Mouse (Mus musculus) MEL (cell line): ENCODE results near the gene Jag2. TPM values are rescaled to one million over a fixed set of nuclear protein-coding genes. Genes with fewer than 3 reads are reported as not detected.
A peak's percentile ranks its signal among the peaks of the same experiment; 100 is the strongest.

ENCODE experiments used
- DNase-seq: peaks from one replicate; pipeline ENCODE4 v3.0.0; 2011; ENCODE audit warnings: low read depth, low spot score
- H3K27ac ChIP-seq: 2 replicates; pipeline ENCODE4 v1.5.1; 2012; ENCODE audit warnings: low read depth, mild to moderate bottlenecking, control low read depth, low read length, moderate library complexity; ENCODE audit not compliant: control insufficient read depth
- H3K27me3 ChIP-seq, 2 experiments: fragments of 150-350 bp in 1 of 2; sonication (generic) in 1 of 2; 2 replicates each; pipeline ENCODE4 v1.6.1; 2012; ENCODE audit warnings: low read length in 2 of 2, mild to moderate bottlenecking in 2 of 2, improper control_type of control experiment in 1 of 2, moderate library complexity in 1 of 2; ENCODE audit not compliant: insufficient read depth in 2 of 2, control insufficient read depth in 1 of 2
- H3K36me3 ChIP-seq, 2 experiments: 2 replicates each; pipeline ENCODE4 v1.6.1; 2012 to 2014; ENCODE audit warnings: low read length in 2 of 2, improper control_type of control experiment in 1 of 2, inconsistent platforms in 1 of 2, mild to moderate bottlenecking in 1 of 2; ENCODE audit not compliant: insufficient read depth in 2 of 2, control insufficient read depth in 1 of 2
- H3K4me1 ChIP-seq, 2 experiments: fragments of 150-350 bp in 1 of 2; sonication (generic) in 1 of 2; 2 replicates each; pipeline ENCODE4 v1.6.1; 2012; ENCODE audit warnings: low read length in 2 of 2, improper control_type of control experiment in 1 of 2, mild to moderate bottlenecking in 1 of 2; ENCODE audit not compliant: insufficient read depth in 2 of 2, control insufficient read depth in 1 of 2
- H3K4me3 ChIP-seq, 2 experiments: fragments of 150-350 bp in 1 of 2; sonication (generic) in 1 of 2; 2 replicates each; pipeline ENCODE4 v1.5.1; 2012; ENCODE audit warnings: low read depth in 2 of 2, low read length in 2 of 2, mild to moderate bottlenecking in 2 of 2, moderate library complexity in 2 of 2, control low read depth in 1 of 2, improper control_type of control experiment in 1 of 2; ENCODE audit not compliant: control insufficient read depth in 1 of 2, insufficient read depth in 1 of 2
- H3K79me2 ChIP-seq: 2 replicates; pipeline ENCODE4 v1.6.1; 2012; ENCODE audit warnings: mild to moderate bottlenecking, low read length, moderate library complexity; ENCODE audit not compliant: control insufficient read depth, poor library complexity, insufficient read depth
- H3K9ac ChIP-seq: 2 replicates; pipeline ENCODE4 v1.6.1; 2012; ENCODE audit warnings: low read depth, mild to moderate bottlenecking, control low read depth, low read length, moderate library complexity; ENCODE audit not compliant: control insufficient read depth, poor library complexity, severe bottlenecking
- H3K9me3 ChIP-seq: fragments of 150-350 bp; sonication (generic); replicated peaks from 2 replicates; pipeline ENCODE4 v1.6.1; 2012; ENCODE audit warnings: mild to moderate bottlenecking, low read length, improper control_type of control experiment, moderate library complexity; ENCODE audit not compliant: insufficient read depth
- CHD1 ChIP-seq: IDR thresholded peaks from 2 replicates; pipeline ENCODE4 v1.6.1; 2012; ENCODE audit warnings: low read depth, mild to moderate bottlenecking, inconsistent platforms, low read length, improper control_type of control experiment
- CHD2 ChIP-seq: IDR thresholded peaks from 2 replicates; pipeline ENCODE4 v1.6.1; 2011; ENCODE audit warnings: low read length, improper control_type of control experiment
- CTCF ChIP-seq, 3 experiments: IDR thresholded peaks in 2 of 3; conservative IDR thresholded peaks in 1 of 3; 2 replicates each; pipeline ENCODE4 v1.5.1; 2011 to 2012; ENCODE audit warnings: low read length in 3 of 3, low read depth in 2 of 3, mild to moderate bottlenecking in 2 of 3, improper control_type of control experiment in 1 of 3, inconsistent platforms in 1 of 3, mixed read lengths in 1 of 3, moderate library complexity in 1 of 3; ENCODE audit not compliant: control insufficient read depth in 1 of 3, insufficient read depth in 1 of 3, poor library complexity in 1 of 3, severe bottlenecking in 1 of 3
- GABPA ChIP-seq: IDR thresholded peaks from 2 replicates; pipeline ENCODE4 v1.6.1; 2012; ENCODE audit warnings: low read depth, mild to moderate bottlenecking, inconsistent platforms, low read length, improper control_type of control experiment, moderate library complexity
- GATA1 ChIP-seq: IDR thresholded peaks from 2 replicates; pipeline ENCODE4 v1.6.1; 2011; ENCODE audit warnings: low read depth, low read length, improper control_type of control experiment
- MAFK ChIP-seq: IDR thresholded peaks from 2 replicates; pipeline ENCODE4 v1.6.1; 2011; ENCODE audit warnings: low read depth, mild to moderate bottlenecking, low read length, improper control_type of control experiment, borderline replicate concordance
- MAX ChIP-seq: IDR thresholded peaks from 2 replicates; pipeline ENCODE4 v1.6.1; 2011; ENCODE audit warnings: low read length, improper control_type of control experiment
- MXI1 ChIP-seq: IDR thresholded peaks from 2 replicates; pipeline ENCODE4 v1.6.1; 2011; ENCODE audit warnings: mild to moderate bottlenecking, low read depth, low read length, improper control_type of control experiment
- MYC ChIP-seq: IDR thresholded peaks from 2 replicates; pipeline ENCODE4 v1.6.1; 2011; ENCODE audit warnings: low read depth, mild to moderate bottlenecking, low read length, improper control_type of control experiment, moderate library complexity
- POLR2A ChIP-seq, 2 experiments: IDR thresholded peaks; 2 replicates each; pipeline ENCODE4 v1.6.1; 2011 to 2012; ENCODE audit warnings: low read length in 2 of 2, mild to moderate bottlenecking in 2 of 2, control low read depth in 1 of 2, improper control_type of control experiment in 1 of 2, low read depth in 1 of 2, moderate library complexity in 1 of 2; ENCODE audit not compliant: control insufficient read depth in 1 of 2, insufficient read depth in 1 of 2, poor library complexity in 1 of 2
- POLR2AphosphoS2 ChIP-seq: IDR thresholded peaks from 2 replicates; pipeline ENCODE4 v1.6.1; 2011; ENCODE audit warnings: low read length, improper control_type of control experiment
- POLR2AphosphoS5 ChIP-seq: IDR thresholded peaks from 2 replicates; pipeline ENCODE4 v1.6.1; 2012; ENCODE audit warnings: low read depth, borderline replicate concordance, mild to moderate bottlenecking, inconsistent platforms, low read length, moderate library complexity, mixed read lengths
- SIN3A ChIP-seq: IDR thresholded peaks from 2 replicates; pipeline ENCODE4 v1.6.1; 2012; ENCODE audit warnings: low read length, improper control_type of control experiment, inconsistent platforms
- SMC3 ChIP-seq: IDR thresholded peaks from 2 replicates; pipeline ENCODE4 v1.6.1; 2011; ENCODE audit warnings: low read depth, low read length, improper control_type of control experiment
- USF1 ChIP-seq: IDR thresholded peaks from 2 replicates; pipeline ENCODE4 v1.6.1; 2014; ENCODE audit warnings: low read depth, mild to moderate bottlenecking, inconsistent platforms, low read length, improper control_type of control experiment, moderate library complexity
- ZKSCAN1 ChIP-seq: IDR thresholded peaks from 2 replicates; pipeline ENCODE4 v1.6.1; 2012; ENCODE audit warnings: low read depth, mild to moderate bottlenecking, inconsistent platforms, low read length, improper control_type of control experiment, moderate library complexity
- polyA plus RNA-seq, 2 experiments: library from polyadenylated mRNA; stranded (reverse) in 1 of 2; unstranded in 1 of 2; fragments of >175 nt in 1 of 2; fragments of >200 nt in 1 of 2; gene quantifications; 2 replicates each; pipeline versions ENCODE4 v1.2.1 to v1.2.4; 2012; ENCODE audit warnings: low replicate concordance in 2 of 2, low read depth in 1 of 2; ENCODE audit not compliant: insufficient read length in 2 of 2, insufficient read depth in 1 of 2, missing spikeins in 1 of 2
- total RNA-seq: library from RNA; depleted of rRNA; stranded (reverse); fragments of 300-350 nt; gene quantifications from 2 replicates; pipeline ENCODE4 v1.2.3, GENCODE M21; 2012

The Jag2 gene
- total and polyA plus RNA-seq, 3 experiments, result 1.0 to 3.9 TPM; not detected in 1

DNA sequence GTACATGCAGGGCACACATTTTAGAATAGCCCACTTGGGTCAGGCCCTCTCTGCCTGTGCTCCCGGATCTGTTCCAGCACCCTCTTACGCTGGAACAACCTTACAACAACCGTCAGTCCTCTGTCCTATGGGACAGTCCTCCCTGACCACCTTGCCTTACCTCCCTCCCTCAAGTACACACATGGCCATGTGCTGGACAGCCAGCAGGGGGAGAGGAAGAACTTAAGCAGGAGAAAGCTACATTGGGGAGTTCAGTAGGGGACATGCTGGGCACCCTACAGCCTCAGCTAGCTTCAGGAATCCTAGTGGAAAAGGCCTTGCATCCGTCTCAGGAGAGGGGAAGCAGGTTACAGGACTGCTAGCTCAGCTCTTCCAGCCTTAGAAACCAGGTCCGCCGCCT is 3.6 kb downstream of the Jag2 start:
- H3K4me3 ChIP-seq, result no peak overlapping the region
- TF ChIP-seq MAX, result no peak
- TF ChIP-seq CHD2, result no peak
- TF ChIP-seq ZKSCAN1, result no peak
- TF ChIP-seq CHD1, result no peak
- peak in 1 of 3 experiments; percentile 13; a peak in 2 of 6 replicates for TF ChIP-seq CTCF (IDR thresholded peaks at IDR 0.05 in 2 of 3, conservative IDR thresholded peaks at IDR 0.05 in 1 of 3; ENCODE audit: control insufficient read depth in 1 of 3, insufficient read depth in 1 of 3, low read depth in 2 of 3, low read length in 3 of 3, poor library complexity in 1 of 3, severe bottlenecking in 1 of 3)
- peak; percentile 18; the same call in 1 of the 2 replicates for TF ChIP-seq SMC3
- TF ChIP-seq MAFK, result no peak
- no peaks in the 10 kb centered on the region for H3K4me1 ChIP-seq
- no peaks in the 10 kb centered on the region for H3K79me2 ChIP-seq
- no peak overlapping the region for H3K27ac ChIP-seq
- no peaks in the 10 kb centered on the region for H3K9me3 ChIP-seq
- no peaks in the 10 kb centered on the region for H3K27me3 ChIP-seq
- no peak for DNase-seq
- no peaks in the 10 kb centered on the region for H3K36me3 ChIP-seq
- no peak overlapping the region for H3K9ac ChIP-seq

DNA sequence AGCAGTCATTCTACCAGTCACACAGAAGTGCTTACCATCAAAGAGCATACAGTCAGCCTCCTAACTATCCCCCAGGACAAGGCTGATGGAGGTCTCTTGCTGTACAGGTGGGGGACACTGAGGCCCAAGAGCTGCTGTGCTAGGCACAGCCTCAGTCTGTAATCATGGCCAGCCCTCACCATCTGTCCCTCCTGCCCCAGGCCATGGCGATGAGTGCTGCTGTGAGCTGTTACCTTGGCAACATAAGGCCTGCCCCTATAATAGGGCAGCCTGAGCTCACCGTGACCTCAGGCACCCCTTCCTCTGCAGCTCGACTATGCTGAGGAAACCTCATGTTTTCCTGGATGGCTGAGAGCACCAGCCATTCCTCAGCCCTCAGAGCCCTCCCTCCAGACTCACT is 7.0 kb downstream of the Jag2 start:
- Histone ChIP-seq H3K4me3 (no peak overlapping the region), H3K9me3 (no peaks in the 10 kb centered on the region), H3K27me3 (no peaks in the 10 kb centered on the region), H3K27ac (no peak overlapping the region), H3K36me3 (no peaks in the 10 kb centered on the region), H3K4me1 (no peaks in the 10 kb centered on the region), H3K79me2 (no peaks in the 10 kb centered on the region), H3K9ac (no peak overlapping the region)
- TF ChIP-seq CHD2 (no peak), GATA1 (no peak), MYC (no peak), MXI1 (no peak), SIN3A (no peak), POLR2AphosphoS2 (no peak), POLR2AphosphoS5 (no peak), GABPA (no peak)
- DNase-seq, result no peak

DNA sequence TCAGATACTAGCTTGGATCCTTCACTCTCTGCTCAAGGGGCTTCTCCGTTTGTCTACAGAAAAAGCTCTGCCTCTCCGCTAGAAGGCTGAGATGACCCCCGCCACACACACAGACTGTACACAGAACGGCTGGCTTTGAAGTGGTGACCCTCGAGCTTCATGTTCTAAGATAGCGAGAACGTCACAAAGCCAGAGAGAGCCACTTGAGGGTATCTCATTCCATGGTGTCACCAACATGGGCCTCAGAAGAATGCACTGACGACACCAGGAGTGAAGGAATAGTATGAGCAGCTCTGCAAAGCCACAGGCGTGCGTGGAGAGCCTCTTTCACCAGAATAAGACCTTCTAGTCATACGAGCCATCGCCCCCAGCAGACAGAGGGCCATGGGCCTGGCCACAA is 8.1 kb downstream of the Jag2 start:
- Histone ChIP-seq H3K4me3 (no peak overlapping the region), H3K9me3 (no peaks in the 10 kb centered on the region), H3K36me3 (no peaks in the 10 kb centered on the region), H3K4me1 (no peaks in the 10 kb centered on the region), H3K79me2 (no peaks in the 10 kb centered on the region), H3K9ac (no peak overlapping the region), H3K27ac (no peak overlapping the region), H3K27me3 (no peaks in the 10 kb centered on the region)
- no peak for DNase-seq
- TF ChIP-seq USF1, result no peak
- 0 out of 4 replicates have a peak, but pooled peaks of 1 of the 2 experiments have one; percentile 15 for TF ChIP-seq POLR2A (IDR thresholded peaks at IDR 0.05; ENCODE audit: control insufficient read depth in 1 of 2, insufficient read depth in 1 of 2, low read depth in 1 of 2, low read length in 2 of 2, poor library complexity in 1 of 2)
